Mouse (Mus musculus) heart, postnatal 0 days (tissue): ENCODE data around the gene Cacna1c.

Experiments
- CTCF ChIP-seq: IDR thresholded peaks from 2 replicates; pipeline ENCODE4 v1.5.1; 2016; ENCODE audit warnings: antibody characterized with exemption, control low read depth, low read depth
- EP300 ChIP-seq: IDR thresholded peaks from 2 replicates; pipeline ENCODE4 v1.6.1; 2016; ENCODE audit warnings: antibody characterized with exemption, low read depth

GRCm38 (mm10) chr6:119039293-119039692 lies 156.9 kb downstream of the Cacna1c start:
- TF ChIP-seq EP300 (no peak), CTCF (no peak)
